Mouse (Mus musculus): ENCODE data around the gene Tbx20.

Gene Tbx20

GRCm38 (mm10) chr9:24767056-24767455 lies 7.0 kb downstream of the Tbx20 start:
- no peak for DNase-seq (ENCODE audit: low spot score)

- no peak for DNase-seq (ENCODE audit: low spot score)
These were observed 8.5 kb downstream of the Tbx20 start for GRCm38 (mm10) chr9:24765572-24765971.

- DNase-seq (ENCODE audit: low spot score), result no peak
These were observed 13.6 kb downstream of the Tbx20 start for GRCm38 (mm10) chr9:24760461-24760860.

- no peak for DNase-seq (ENCODE audit: low spot score)
These were observed 29.1 kb downstream of the Tbx20 start for GRCm38 (mm10) chr9:24744958-24745357.

GRCm38 (mm10) chr9:24701246-24701645 lies 72.9 kb downstream of the Tbx20 start:
- DNase-seq (ENCODE audit: low spot score), result no peak

- no peak for DNase-seq (ENCODE audit: low spot score)
These were observed 77.7 kb downstream of the Tbx20 start for GRCm38 (mm10) chr9:24696405-24696778.

- no peak for DNase-seq (ENCODE audit: low spot score)
These were observed 78.3 kb downstream of the Tbx20 start, which contains the start of gene Dpy19l2 for GRCm38 (mm10) chr9:24695700-24696404. Gene Dpy19l2 (minus strand): TSS chr9:24696293.

Measured in ovary, adult 18-20 months (tissue).